Mouse (Mus musculus) ovary, postnatal 14 days (tissue): ENCODE data around the gene Slc29a1.

ENCODE experiments used
- DNase-seq: peaks from one replicate; pipeline ENCODE4 v3.0.0; 2022; ENCODE audit warnings: low spot score

Gene Slc29a1

DNA sequence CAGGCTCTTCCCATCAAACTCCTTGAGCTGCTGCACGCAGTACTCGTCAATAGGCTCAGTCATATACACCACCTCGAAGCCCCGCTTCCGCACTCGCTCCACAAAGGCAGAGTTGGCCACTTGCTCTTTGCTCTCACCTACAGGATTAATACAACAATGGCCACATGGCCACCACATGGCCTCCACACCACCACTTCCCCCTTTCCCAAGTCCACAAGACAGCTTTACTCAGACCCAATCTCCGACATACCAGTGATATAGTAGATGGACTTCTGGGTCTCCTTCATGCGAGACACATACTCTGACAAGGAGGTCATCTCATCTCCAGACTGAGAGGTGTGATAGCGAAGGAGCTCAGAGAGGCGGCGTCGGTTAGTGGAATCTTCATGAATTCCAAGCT lies 30.4 kb downstream of the Slc29a1 start:
- no peak for DNase-seq

DNA sequence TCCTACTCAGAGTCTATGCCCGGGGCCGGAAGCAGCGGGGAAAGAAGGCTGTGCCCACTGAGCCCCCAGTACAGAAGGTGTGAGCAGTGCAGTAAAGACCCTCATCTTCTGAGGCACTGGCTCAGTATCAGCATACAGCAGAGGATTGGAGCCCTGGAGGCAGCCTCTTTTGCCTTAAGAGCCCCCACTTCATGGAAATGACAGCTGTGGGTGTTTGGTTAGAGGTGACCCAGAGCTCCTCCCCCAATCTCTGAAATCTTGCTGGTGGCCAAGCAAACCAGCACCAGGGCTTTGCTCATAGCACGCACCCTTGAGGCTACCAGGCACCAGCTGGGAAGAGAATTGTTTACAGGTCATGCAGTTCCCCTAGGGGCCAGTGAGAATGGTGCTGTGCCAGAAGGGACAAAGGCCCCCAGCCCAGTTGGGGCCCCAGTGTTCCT lies 32.2 kb downstream of the Slc29a1 start:
- DNase-seq = no peak

DNA sequence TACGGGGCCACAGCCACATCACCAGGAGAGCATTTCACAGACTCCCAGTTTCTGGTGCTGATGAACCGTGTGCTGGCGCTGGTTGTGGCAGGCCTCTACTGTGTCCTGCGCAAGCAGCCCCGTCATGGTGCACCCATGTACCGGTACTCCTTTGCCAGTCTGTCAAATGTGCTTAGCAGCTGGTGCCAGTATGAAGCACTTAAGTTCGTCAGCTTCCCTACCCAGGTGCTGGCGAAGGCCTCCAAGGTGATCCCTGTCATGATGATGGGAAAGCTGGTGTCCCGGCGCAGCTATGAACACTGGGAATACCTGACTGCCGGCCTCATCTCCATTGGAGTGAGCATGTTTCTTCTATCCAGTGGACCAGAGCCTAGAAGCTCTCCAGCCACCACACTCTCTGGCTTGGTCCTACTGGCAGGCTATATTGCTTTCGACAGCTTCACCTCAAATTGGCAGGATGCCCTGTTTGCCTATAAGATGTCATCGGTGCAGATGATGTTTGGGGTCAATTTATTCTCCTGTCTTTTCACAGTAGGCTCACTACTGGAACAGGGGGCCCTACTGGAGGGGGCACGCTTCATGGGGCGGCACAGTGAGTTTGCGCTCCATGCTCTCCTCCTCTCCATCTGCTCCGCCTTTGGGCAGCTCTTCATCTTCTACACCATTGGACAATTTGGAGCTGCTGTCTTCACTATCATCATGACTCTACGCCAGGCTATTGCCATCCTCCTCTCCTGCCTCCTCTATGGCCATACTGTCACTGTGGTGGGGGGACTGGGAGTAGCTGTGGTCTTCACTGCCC lies 32.8 kb downstream of the Slc29a1 start:
- no peak for DNase-seq

DNA sequence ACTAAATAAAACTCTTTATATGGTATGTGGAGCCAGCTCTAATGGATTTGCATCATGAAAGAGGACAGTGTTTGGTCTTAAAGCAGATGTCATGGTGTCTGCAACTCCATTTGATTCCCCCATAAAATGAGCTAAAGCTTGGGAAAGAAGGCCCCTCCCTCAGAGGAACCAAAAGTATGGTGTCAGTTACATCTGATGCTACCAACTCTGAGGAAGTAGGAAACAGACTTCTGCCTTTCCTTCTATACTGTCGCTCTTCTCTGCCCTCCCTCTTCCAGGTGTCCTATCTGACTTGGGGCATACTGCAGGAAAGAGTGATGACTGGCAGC lies 33.4 kb downstream of the Slc29a1 start:
- DNase-seq = no peak

DNA sequence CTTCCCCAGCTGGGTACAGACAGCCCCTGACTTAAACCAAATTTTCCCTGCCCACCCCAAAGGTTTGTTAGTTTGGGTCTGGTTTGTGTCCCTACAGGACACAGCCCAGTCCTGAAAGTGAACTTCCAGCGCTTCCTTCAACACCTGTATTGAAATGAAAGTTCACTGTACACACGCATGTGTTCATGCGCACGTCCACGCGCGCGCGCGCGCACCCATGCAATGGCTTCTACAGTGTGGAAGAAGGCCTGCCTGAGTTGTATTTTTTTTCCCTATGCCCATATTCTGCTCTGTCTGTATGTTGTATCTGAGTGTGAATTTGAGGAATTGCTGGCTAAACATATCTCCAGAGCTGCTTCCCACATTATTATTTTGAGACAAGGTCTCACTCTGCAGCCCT lies 34.3 kb downstream of the Slc29a1 start:
- DNase-seq = no peak

- DNase-seq = no peak
These were observed 34.8 kb downstream of the Slc29a1 start for GRCm38 (mm10) chr17:45564531-45565084.

- DNase-seq = peak; percentile 93
These were observed 35.5 kb downstream of the Slc29a1 start, which contains the start of gene Slc35b2 for GRCm38 (mm10) chr17:45563655-45564530. TSS of gene Slc35b2 (plus strand) at chr17:45563874.

DNA sequence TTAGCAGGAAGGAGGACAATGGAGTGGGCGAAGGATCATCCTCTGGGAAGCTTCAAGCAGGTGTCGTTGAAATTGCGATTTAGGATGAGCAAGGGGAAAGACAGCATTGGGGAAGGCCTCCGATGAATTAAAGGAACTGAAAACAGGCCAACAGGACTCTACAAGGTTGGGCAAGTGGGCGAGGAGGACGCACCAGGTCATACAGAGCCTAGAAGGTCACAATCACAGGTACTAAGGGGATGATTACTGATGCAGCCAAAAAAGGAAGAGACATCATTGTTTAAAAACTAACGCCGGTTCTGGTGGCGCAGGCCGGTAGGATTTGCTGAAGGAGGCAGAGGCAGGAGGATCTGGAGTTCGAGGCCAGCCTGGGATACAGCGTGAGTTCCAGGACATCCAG lies 36.2 kb downstream of the Slc29a1 start:
- DNase-seq = no peak

DNA sequence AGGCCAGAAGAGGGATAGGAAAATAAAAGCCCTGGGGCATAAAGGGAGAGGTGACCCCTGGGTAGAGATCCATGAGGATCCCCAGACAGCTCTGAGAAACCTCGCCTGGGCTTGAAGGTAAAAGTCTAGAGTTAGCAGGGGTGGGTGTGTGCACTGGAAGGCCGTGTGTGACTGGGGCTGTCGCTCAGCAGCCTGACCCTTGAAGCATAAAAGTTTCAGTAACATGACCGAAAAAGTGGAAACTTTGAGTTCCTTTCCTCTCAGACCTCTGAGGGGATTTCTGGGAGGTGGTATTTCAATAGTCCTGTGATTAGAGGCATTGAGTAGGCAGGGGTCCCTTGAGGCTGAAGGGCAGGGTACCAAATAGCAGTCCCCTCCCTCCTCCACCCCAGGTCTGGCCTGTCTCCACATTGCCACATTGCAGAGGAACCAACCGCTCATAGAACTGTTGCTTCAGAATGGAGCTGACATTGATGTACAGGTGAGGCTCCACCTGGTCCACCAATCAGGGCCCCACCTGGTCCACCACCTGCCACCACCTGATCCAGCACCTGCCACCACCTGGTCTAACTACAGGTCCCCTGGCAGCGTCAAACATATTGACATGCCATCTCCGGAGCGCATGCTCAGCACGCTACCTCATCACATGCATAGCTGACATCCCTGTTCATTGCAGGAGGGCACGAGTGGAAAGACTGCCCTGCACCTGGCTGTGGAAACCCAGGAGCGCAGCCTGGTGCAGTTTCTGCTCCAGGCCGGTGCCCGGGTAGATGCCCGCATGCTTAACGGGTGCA lies 39.5 kb downstream of the Slc29a1 start:
- DNase-seq = no peak

DNA sequence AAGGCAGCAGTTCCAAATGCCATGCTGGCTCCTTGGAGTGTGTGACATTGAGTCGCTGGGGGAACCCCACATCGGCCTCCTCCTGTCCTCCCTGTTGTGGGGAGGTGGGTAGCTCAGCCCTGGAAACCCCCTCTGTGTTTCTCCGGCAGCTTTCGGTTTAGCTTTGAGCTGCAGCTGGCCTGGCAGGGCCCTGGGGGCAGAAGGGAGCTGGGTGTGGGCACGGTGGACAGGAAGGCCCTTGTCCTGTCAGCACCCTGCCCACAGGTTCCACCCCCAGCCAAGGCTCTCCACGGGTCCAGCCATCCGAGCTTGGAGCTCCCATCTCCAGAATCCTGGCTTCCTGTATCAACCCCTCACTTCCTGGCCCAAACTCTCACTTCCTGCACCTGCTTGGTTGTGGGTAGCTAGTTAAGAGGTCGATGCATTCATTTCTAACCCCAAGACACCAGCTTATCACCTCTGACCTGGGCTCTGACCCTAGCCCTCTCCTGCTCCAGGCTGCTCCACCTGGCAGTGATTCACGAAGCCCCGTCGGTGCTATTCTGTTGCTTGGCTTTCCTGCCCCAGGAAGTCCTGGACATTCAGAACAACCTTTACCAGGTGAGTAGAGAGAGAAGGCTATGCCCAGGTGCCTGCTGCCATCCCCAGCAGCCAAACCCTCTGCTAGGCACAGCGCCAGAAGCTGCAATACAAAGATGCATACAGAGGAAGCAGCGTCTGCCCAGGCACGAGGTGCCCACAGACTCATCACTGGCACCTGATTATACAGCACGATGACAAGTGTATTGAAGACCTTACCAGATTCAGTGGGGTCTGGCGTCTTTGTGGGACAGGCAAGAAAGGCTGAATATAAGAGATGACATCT lies 41.2 kb downstream of the Slc29a1 start:
- DNase-seq = no peak

DNA sequence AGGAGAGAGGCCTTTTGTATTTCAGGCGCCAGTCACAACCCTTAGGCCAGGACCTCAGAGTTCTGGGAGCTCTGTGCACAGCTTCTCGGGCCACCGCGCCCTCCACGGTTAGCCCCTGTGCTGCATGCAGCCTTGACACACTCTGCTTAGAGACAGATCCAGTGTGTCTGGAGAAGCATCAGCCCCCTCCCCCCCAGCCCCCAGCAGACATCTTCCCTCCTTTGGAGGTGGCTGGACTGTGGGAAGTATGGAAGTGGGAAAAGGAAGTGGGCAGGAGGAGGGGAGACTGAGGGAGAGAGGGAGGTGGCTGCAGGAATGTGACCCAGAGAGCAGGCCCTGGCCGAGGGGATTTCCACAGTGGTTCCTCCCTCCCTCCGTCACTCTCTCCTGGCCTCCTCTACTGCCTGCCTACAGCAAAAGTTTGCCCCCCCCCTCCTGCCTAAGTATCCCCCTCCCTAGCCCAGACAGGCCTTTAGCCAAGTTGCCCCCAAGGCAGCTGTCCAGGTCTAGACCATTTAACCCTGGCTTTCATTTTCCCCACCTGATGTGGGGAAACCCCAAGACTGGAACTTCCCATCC lies 42.1 kb downstream of the Slc29a1 start:
- DNase-seq = no peak

- DNase-seq = no peak
These were observed 42.7 kb downstream of the Slc29a1 start for GRCm38 (mm10) chr17:45556514-45557245.

GRCm38 (mm10) chr17:45556107-45556489 lies 43.3 kb downstream of the Slc29a1 start:
- DNase-seq = no peak

GRCm38 (mm10) chr17:45555452-45556106 lies 43.8 kb downstream of the Slc29a1 start, which contains the start of gene Nfkbie:
TSS of gene Nfkbie (plus strand) at chr17:45555703.
- peak; percentile 90 for DNase-seq

DNA sequence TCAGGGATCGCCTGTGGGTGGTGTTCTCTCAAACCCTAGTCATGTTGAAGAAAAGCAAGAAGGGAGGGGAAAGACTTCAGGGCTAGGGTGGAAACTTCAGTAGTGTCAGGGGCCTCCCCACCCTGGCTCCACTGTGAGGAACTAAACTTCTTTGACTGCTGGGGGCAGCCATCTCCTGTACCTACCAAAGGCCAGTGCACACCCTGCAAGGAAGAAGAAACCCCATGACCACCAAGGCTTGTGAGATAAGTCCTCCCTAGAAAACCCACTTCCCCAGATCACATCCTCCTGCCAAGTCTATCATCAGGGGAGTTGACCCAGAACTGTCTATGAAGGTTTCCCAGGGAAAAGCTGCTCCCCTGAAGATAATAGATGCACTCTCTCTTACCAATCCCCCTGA lies 45.0 kb downstream of the Slc29a1 start:
- DNase-seq = no peak

GRCm38 (mm10) chr17:45553065-45553464 lies 46.3 kb downstream of the Slc29a1 start:
- DNase-seq = no peak

DNA sequence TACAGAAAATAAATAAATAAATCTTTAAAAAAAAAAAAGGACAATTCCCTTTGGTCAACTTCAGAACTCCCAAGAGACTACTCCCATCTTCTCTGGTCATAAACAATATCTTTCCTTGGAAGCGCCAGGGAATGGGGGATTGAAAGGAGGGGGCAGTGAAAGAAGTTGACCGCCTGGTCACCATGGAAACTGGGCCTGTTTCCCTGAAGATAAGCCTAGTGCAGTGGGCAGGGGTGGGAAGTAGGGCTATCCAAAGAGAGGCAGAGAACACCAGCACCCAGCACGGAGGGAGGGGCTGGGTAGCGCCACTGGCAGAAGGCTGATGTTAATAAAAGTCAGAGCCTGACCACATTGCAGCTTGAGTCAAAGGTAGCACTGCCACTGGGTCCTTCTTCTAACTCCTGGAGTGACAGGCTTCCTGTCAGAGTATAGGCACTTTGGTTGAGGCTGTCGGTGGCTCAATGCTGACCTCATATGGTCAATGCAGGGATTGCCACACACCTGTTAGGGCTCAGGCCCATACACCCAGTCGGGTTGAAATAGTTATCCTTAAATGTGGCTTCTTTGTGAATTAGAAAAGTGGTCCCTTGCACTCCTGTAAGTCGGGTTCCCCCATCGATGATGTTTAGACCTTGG lies 47.5 kb downstream of the Slc29a1 start:
- peak; percentile 63 for DNase-seq

DNA sequence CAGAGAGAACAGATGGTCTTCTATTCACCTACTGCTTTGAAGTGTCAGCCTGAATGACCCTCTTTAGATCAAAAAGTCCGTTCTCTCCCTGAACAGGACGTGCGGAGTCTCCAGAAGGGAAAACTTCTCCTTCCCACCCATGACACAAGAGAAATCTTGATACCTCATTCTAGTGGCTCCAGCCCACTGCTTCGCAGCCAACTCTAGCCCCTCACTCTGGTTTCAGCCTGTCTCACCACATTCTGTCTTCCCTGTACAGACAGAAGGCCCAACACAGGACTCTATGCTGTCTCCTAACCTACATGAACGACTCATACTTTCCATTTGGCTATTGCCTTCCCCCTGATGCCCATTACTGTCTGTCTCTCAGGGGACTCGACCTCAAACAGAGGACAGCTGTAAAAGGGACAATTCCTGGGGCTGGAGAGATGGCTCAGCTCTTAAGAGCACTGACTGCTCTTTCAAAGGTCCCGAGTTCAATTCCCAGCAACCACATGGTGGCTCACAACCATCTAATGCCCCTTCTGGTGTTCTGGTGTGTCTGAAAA lies 48.1 kb downstream of the Slc29a1 start:
- no peak for DNase-seq

GRCm38 (mm10) chr17:45550253-45550652 lies 49.2 kb downstream of the Slc29a1 start:
- no peak for DNase-seq
